Mouse (Mus musculus) gastrocnemius, postnatal 14 days (tissue): ENCODE data around the gene Gm49403. TPM values are rescaled to one million over a fixed set of nuclear protein-coding genes. Genes with fewer than 3 reads are reported as not detected.
A peak's percentile ranks its signal among the peaks of the same experiment; 100 is the strongest.

ENCODE experiments used
- DNase-seq: peaks from one replicate; pipeline ENCODE4 v3.0.0; 2021; ENCODE audit warnings: mixed read lengths
- intact Hi-C: fragments of 180-260 bp; cut with DNase I; formaldehyde crosslinking; loops from one replicate; pipeline ENCODE4 v1.15.1; 2025; ENCODE audit warnings: low total_unique reads
- total RNA-seq, 2 experiments: library from RNA; stranded (reverse); gene quantifications; 2 replicates each; pipeline ENCODE4 v1.2.3; 2021

The Gm49403 gene
- total RNA-seq, 2 experiments from 2014 or later = not detected

DNA sequence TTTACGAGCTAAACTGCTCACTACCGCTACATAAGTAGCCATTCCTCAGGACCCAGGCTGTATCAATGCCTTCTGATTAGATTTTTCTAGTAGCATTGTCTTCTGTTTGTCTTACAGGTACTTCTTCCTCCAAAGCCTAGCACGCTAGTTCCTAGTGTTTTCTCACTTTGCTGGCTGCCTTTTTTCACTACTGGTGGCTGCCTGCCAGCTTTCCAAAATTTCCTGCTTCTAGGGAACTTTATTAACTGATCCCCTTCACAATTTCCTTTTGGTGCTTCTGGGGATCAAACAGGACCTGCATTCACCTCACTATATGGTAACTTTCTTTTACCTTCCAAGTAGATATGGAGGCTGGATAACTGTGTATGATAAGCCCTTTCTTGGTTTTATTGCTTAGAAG, 15.3 kb downstream of the Gm49403 start:
- intact Hi-C loops = no loop called here
- DNase-seq = no peak

DNA sequence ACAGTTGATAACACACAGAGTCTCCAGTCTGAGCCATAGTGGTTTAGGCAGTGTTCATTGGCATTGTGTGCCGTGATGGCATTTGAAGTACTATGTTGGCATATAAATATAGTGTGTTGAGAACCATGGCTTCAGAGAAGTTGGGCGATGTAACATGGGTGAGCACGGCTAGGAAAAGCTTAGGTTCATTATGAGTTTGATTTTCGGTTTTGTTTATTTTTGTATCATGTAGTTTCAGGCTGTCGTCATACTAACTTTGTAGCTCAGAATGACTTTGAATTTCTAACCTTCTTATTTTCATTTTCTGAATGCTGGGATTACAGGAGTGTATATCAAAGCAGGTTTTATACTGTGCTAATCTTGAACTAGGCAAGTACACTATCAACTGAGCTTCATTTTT, 19.7 kb downstream of the Gm49403 start:
- intact Hi-C loops = loop anchor here (10.0 kb wide), 1 partner anchor 51 kb away; the partner anchor contains the start of gene Tut1
- no peak for DNase-seq

DNA sequence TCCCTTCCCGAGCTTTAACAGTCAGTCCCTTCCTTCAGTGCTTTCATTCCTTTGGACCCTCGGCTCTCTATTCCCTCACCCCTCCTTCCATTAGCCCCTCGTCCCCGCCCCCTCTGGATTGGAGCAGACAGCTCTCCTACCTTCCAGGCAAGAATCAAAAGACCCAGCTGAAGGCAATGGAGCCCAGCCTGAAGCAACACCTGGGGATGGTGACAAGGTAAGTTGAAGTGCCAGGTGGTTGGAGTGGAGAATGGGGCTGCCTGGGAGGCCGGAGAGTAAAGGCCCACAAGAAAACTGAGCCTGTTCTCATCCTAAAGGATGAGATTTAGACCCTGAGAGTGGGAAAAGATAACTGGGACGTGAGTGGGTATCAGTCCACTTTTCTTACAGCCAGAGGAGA, 24.8 kb downstream of the Gm49403 start:
- DNase-seq = no peak
- intact Hi-C loops = loop anchor here (10.0 kb wide), 1 partner anchor 46 kb away; the partner anchor contains the start of gene Tut1

DNA sequence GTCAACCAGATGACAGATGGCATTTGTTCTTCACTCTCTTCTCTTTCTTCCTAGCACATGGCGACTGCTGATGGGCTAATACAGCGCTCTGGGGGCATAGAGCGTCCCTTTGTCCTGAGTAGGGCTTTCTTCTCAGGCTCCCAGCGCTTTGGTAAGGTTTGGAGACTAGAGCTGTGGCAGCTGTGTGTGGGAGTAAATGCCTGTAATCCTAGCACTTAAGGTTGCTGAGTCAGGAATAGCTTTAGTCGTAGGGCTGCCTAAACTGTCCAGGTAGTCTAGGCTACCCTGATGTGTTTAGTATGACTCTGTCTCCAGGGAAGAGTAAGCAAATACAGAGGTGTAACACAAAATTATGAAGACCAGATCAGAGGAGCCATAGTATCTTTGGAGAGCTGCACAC, 28.1 kb downstream of the Gm49403 start:
- DNase-seq = no peak
- intact Hi-C loops = no loop called here

DNA sequence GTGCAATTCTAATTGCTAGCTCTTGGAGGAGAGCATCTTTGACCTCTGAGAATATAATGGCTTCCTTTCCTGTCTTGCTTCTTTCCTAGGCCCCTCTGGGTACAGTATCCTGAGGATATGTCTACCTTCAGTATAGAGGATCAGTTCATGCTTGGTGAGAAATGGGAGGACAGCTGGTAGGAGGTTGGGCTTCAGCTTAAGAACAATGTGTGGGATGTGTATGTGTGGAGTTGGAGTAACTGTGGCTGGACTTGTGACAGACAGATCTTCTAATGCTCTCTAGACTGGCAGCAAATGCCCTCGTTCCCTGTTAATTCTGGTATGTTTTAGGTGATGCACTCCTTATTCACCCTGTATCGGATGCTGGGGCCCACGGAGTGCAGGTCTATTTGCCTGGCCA, 30.5 kb downstream of the Gm49403 start:
- no peak for DNase-seq
- intact Hi-C loops = no loop called here

DNA sequence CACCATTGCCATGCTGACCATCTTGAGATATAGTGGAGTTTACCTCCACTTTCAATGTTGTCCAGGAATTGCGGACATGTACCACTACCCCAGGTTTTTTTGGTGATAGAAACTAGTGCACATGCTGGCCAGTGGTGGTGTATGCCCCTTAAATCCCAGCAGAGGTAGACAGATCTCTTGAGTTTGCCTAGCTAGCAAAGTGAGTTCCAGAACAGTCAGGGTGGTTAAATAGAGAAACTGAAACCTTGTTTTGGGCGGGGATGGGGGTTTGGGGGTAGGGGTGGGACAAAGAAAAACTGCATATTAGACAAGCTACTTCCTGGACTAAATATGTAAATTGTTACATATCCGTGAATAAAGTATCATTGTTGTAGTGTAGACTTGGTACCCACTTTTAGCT, 35.3 kb downstream of the Gm49403 start:
- intact Hi-C loops = no loop called here
- DNase-seq = no peak

DNA sequence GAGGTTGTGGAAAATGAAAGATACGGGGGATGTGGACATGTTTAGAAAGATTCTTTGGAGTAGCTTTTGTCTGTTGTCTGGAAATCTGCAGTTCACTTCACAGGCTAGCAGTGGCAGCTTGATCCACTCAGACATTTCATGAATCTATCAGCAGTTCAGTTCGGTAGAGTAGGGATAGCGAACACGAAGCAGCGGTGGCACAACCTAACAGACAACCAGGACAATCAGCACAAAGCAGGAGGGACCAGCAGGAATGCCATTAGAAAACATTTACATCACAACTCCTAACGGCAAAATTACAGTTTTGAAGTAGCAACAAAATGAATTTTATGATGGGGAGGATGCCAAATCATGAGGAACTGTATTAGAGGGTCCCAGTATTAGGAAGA, 35.9 kb downstream of the Gm49403 start:
- no peak for DNase-seq
- intact Hi-C loops = no loop called here

DNA sequence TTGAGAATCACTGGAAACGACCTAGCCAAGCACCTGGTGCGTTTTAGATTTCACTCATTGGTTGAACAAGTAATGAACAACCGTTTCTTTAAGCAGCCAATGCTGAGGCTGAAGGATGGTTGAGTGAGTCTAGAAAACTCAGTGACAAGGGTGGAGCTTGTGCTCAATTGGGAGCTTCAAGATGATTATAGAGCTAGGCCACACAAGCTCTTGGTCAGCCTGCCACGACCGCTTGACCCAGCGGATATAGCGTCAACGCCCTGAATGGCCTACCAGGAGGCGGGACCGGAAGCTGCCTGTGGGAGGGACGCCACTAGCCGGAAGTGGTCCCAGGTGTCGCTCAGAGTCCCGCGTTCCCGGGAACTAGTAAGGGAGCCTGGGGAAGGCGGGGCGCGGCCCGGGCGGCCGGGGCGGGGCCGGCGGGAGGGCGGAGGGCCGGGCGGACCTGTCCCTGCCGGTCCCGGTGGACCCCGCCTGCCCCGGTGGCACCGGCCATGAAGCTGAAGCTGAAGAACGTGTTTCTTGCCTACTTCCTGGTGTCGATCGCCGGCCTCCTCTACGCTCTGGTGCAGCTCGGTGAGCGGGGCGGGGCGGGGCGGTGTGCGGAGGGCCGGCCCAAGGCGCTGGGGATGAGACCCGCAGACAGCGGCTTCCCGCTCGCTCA, 36.5 kb downstream of the Gm49403 start, which contains the start of gene B3gat3:
Gene B3gat3, plus strand, starts transcription at position 302 of the 664 bp plus-strand sequence.
- DNase-seq = peak; percentile 97
- intact Hi-C loops = no loop called here

DNA sequence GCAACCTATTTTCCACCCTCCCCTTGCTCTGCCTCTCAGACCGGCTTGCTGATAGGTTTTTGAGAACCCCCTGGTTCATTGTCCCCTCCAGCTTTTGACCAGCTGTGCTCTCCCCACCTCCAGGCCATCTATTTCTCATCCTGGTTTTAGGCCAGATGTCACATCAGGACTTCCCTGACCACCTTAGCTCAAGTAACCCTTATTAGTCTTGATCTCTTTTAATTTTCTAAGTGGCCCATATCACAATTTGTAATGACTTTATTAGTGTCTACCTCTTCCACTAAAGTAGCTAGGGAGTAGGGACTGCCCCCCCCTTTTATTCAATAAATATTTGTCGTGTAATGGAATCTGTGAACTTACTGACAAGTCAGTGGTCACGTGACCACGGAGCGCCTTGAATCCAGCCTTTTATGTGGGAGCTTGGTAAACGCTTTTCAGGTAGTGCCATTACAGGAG, 37.1 kb downstream of the Gm49403 start:
- intact Hi-C loops = no loop called here
- no peak for DNase-seq

DNA sequence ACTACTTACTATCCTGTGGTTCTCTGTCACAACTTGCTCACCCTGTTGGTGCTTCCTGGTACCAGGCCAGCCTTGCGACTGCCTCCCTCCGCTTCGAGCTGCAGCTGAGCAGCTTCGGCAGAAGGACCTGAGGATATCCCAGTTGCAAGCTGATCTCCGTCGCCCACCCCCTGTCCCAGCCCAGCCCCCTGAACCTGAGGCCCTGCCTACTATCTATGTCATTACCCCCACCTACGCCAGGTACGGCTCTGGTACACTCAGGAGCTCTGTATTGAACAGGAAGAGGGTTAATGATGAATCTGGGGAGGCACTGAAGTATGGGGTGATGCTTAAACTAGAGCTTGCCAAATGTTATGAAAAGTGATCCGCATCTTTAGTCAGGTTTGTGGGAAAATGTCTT, 38.0 kb downstream of the Gm49403 start:
- intact Hi-C loops = no loop called here

DNA sequence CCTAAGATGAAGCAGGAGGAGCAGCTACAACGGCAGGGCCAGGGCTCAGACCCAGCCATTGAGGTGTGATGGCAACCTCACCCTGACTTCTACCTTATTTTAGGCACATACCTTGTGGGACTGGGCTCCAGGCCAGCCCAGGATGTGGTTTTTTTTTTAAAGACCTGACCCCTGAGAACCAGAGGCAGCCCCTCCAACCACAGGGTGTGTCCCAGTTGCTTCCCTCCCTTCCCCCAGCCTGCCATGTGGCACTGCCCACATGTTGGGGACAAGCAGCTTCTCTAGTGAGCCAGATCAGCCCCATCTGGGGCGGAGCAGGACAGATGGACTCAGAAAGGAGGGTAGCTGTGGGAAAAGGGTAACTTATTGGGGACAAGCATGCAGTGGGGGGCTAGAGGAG, 43.0 kb downstream of the Gm49403 start:
- DNase-seq = no peak
- intact Hi-C loops = no loop called here

More for the DNA sequence above, 38.0 kb downstream of the Gm49403 start:
- DNase-seq = no peak

DNA sequence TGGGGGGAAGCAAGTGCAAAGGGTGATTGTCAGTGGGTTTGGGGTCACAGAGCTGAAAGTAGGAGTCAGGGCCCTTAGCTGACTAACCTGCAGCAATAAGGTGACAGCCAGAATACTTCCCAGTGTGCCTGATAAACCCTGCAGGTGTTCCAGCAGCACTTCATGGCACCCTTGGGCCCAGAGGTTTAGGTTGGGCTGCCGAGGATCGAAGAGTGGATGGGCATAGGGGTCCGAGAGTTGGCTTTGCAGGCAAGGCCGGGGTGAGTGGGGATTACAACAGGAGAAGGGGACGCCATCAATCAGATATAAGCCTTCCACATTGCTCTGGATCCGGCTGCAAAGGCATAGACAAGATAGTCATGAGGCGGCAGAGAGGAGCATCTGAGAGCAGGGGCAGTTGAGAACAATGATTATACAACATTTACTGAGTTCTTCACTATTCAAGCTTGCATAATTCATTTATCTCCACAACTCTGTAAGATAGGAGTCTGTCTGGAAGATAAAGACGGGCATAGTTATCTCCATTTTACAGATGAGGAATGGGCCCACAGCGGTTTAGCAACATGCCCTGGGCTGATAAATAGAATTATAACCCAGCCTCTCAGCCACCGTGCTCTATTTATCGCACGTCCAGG, 44.3 kb downstream of the Gm49403 start:
- intact Hi-C loops = no loop called here
- DNase-seq = no peak

DNA sequence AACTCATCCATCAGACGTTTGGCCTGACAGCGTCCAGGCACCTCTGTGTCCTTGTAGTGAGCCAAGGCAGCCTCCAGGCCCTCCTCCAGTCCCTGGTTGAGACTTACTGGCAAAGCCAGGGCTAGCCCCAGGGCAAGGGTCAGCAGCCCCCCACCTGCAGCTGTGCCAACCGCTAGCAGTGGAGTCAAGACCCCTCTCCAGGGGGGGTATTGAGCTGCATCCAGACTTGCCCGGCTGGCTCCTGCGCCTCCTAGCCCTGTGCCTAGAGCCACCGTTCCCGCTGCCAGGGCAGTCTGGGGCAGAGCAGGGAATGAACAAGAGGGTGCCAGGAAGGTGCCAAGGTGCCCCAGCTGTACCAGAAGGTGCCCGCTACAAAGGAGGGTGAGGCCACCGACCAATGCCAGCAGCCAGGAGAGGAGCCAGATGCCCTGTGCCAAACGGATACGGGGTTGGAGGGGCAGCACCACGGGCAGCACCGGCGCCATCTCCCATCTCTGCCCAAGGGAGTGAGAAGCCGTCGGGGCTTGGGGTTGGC, 45.0 kb downstream of the Gm49403 start:
- DNase-seq = no peak
- intact Hi-C loops = no loop called here

DNA sequence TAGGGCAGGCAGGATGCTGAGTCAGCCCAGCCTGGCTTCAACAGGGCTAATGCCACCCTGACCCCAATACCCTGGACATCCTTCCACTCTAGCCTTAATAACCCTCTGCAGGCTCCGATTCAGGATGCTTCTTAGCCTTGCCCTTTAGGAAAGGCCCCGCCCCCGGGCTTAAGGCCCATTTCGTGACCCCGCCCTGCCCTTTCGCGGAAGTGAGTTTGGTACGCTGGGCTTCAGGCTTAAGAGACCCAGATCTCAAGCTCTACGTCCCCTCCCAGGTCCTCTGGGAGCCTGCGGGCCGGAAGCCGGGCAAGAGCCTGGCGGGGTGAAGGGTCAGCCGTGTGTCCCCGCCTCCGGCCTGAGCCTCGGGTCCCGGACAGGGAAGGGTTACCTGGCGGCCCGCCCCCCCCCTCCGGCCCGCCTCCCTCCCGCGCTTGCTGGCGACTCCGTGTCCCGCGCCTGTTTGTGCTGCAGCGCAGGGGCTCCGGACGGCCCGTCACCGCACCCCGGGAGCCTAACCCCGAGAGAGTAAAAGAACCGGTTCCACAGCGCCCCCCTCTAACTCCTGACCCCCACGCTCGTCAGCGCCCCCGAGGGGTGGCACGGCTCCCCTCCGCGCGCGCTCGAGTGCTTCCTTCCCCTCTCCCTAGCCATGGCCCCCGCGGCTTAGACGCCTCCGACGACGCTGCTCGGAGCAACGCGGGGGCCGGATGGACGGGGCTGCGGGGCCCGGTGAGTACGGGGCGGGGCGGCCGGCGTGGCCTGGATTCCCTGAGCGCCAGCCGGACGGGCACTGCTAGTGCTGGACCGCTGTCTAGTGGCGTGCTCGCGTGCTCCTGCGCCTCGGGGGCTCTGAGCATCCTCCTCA, 45.7 kb downstream of the Gm49403 start, which contains the start of the genes Rom1 and Eml3:
Gene Rom1, minus strand, starts transcription at position 133 of the 865 bp plus-strand sequence.
Gene Eml3, plus strand, starts transcription at position 329 of the 865 bp plus-strand sequence.
- DNase-seq = peak; percentile 91
- intact Hi-C loops = no loop called here

DNA sequence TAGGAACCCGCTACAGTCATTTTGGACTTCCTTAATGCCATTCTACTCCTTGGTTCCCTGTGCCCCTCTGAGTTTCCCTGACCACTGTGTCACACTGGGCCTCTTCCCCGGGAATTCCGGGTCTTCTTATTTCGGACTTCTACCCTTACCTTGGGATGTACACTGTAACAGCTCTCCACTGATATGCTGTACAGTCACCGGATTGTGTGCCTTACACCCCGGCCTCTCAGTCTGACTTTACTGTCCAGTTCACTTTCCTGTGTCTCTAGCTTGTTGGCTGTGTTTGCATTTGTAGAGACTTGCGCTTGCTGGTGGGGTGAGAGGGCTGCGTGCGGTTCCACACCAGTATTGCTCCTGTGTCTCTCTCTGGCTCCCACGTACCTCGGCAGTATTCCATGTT, 46.4 kb downstream of the Gm49403 start:
- intact Hi-C loops = no loop called here
- no peak for DNase-seq

DNA sequence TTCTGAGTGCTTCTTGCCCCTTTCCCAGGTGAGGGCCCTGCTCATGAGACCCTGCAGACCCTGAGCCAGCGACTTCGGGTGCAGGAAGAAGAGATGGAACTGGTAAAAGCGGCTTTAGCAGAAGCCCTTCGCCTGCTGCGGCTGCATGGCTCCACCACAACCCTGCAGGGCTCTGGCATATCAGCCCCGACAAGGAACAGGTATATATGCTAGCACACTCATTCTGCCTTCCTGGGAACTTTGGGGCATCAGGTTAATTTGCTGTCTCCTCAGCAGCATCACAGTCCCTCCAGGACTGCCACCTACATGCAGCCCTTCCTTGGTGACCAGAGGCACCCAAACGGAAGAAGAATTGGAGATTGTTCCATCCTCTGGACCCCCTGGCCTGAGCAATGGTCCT, 47.0 kb downstream of the Gm49403 start:
- intact Hi-C loops = no loop called here
- DNase-seq = no peak

DNA sequence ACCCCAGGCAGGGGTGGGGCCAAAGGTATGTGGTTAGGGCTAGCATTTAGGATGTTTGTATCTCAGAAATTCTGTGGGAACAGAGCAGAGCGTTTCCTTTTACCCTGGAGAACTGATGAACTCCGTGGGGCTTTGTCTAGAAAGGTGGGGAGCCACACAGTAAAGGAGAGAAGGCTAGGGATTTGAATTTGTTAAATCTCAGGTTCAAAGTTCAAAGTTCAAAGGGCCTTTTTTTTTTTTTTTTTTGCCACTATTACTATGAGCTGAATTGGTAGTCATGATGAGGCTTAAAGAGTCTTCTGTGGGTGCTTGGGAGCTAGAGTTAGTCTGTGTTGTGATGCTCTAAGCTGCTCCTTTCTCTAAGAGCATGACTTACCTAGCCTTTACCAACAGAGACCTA, 53.0 kb downstream of the Gm49403 start:
- intact Hi-C loops = no loop called here
- no peak for DNase-seq
